Mouse (Mus musculus) embryo, embryonic 10 days (tissue): ENCODE measurements around the gene Shank3.

ENCODE experiments used
- DNase-seq: peaks from one replicate; pipeline ENCODE4 v3.0.0-alpha.2; 2015; ENCODE audit warnings: low spot score

Shank3 gene

DNA sequence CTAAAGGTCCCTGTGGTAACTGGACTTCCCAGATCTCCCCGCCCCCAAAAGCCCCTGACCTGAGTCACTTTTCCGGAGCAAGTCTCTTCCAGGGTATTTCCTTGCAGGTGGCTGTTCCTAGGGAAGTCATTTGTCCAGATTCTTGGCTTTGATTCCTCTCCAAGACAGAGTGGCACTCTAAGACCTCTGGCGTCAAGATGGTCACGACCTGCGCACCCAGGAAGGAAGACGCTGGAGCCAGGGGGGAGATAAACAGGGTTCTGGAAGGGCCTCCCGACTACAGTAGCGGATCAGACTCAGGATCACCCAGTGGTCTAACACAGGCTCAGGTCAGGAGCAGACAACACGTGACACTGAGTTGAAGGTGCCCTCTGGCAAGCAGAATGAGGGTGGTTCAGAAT is 22.3 kb upstream of the Shank3 start, which contains the start of gene Arsa:
Gene Arsa, minus strand, starts transcription at position 335 of the 401 bp plus-strand sequence.
- DNase-seq, result no peak

GRCm38 (mm10) chr15:89477806-89478205 is 21.6 kb upstream of the Shank3 start:
- no peak for DNase-seq

- no peak for DNase-seq
Observed at GRCm38 (mm10) chr15:89478622-89479021, 20.8 kb upstream of the Shank3 start.

- no peak for DNase-seq
Observed at GRCm38 (mm10) chr15:89480584-89480983, 18.8 kb upstream of the Shank3 start.

DNA sequence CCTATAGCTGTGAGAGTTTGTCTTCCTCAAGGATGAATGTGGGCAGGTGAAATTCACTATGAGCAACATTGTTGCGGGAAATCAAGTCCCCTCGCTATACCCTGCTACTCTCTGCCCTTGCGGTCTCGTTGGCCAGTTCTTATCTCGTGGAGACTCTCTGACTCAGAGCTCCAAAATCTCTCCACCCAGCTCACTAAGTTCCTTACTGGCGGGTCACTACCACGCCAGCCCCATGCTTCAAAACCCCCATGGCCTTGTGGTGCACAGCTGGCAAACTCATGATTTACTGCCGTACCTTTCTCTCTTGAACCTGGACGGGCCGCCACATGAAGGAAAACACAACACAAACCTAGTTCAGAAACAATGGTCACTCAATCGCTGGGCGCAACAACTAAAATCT is 11.2 kb upstream of the Shank3 start:
- DNase-seq, result no peak

DNA sequence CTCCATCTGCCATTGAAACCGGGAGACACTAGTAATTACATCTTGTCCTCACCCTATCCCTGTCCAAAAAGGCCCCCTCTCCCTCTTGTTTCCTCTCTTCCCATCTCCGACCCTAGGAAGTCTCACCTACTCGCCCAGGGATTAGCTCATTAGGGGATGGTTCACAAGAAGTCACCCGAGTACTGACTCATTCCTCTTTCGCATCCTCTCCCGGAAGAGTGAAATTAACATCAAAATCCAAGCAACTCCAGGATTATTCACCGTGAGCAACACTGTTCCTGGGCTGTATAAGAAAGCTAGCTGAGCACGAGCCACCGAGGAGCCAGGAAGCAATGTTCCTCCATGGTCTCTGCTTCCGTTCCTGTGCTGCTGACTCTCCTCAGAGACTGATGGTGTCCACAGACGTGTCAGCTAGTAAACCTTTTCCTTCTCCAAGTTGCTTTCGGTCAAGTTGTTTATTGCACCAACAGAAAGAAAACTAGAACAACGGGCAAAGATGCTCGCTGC is 10.8 kb upstream of the Shank3 start:
- no peak for DNase-seq

- DNase-seq, result no peak
Observed at GRCm38 (mm10) chr15:89494970-89495369, 4.5 kb upstream of the Shank3 start.

DNA sequence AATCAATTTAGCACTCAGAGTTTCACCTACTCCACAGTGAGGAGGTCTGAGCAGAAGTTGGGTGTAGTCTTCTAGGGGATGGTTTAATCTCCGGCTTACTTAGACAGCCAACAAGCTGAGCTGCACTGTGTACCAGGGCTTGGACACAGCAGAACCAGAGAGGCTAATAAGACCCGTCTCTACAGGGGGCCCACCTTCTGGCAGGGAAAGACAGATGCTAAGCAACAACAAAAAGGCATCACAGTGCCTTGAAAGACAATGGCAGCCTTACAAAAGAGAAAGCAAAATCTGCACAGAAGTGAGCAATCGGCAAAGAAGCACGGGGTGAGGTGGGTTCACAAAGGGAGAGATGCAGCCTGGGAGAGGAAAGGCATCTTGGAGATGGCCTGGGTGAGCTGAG is 3.3 kb upstream of the Shank3 start:
- DNase-seq, result no peak

DNA sequence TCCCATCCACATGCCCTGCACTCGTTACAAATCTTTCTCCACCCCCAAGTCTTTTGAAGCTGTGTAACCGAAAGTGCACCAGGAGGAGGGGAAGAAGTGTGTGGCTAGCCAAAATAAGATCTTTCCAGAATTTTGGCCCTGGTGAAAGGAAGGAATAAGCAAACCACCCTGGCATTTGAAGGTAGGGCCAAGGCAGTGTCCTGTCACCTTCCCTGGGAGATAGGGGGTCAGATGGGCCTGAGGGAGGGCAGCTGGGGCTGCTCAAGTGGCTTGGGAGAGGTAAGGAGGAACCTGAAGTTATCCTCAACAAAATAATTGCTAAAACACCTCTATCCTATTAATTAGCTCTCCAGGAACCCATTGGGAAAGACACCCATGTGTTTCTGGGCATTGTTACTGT is 2.6 kb upstream of the Shank3 start:
- no peak for DNase-seq

DNA sequence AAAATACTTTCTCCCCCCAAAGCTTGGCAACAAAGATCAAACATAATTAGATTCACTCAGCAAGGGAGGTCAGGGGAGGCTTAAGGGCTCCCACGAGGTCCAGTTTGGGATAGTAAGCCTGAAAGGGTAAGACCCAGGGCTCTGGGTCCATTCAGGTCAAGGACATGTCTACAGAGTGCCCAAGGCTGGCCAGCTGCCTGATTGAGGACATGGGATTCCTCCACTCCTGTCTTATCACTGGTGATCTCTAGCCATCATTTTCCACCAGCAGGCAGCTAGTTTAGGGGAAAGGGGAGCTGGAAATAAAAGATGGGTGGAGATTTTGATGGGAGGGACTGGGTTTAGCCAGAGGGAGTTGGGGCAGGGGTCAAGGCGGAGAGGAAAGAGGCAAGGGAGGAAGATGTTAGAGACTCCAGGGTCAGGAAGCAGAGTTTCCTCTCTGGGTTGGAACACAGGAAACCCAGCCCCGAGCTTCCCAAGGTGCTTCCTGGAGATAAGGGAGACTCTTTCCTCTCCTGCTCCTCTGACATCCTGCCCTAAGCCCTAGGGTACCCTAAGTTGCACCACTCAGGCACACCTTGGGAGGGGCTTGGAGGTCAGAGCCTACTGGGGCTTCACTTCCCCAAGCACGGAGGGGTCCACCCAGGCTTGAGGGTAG is 1.9 kb upstream of the Shank3 start:
- peak; percentile 31 for DNase-seq

DNA sequence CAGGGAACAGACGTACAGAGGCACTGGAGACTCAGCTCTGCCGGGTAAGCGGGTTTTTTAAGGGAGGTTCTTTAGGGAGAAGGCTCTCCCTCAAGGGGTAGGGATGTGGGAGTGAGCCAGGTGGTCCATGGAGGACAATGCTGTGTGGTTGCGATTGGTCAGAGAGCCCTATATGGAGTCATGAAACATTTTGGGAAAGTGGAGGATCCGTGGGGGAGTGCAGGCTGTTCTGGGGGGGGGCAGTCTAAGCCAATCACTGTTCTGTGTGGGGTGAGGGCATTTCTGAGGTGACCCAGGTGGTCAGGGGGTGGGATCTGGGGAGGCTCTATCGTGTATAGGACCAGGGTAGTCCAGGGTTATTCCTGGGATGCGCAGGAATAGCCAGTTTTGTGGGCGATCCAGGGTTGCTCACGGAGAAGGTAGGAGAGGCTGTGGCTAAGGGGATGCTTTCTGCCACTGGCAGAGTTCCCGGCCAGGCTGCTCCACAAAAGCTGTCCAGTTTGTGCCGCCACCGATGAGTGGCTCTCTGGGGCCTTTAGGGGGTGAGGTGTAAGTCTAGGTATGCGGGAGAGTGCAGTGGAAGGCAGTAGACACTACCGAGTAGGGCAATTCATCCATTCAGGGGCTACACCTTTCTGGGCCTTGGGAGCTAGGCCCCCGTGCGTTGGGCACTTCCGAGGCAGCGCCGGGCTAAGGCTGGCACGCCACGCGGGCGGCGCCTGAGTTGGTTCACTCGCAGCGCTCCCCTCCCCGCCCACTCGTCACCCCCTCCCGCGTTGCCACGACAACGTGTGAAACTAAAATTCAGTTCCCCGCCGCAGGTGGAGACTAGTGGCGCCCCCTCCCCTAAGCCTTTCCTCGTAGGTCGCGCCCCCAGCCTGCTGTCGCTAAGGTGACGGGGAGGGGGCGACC is 1.1 kb upstream of the Shank3 start:
- peak; percentile 45 for DNase-seq

GRCm38 (mm10) chr15:89499784-89500220 is 379 bp downstream of the Shank3 start:
- peak; percentile 60 for DNase-seq

DNA sequence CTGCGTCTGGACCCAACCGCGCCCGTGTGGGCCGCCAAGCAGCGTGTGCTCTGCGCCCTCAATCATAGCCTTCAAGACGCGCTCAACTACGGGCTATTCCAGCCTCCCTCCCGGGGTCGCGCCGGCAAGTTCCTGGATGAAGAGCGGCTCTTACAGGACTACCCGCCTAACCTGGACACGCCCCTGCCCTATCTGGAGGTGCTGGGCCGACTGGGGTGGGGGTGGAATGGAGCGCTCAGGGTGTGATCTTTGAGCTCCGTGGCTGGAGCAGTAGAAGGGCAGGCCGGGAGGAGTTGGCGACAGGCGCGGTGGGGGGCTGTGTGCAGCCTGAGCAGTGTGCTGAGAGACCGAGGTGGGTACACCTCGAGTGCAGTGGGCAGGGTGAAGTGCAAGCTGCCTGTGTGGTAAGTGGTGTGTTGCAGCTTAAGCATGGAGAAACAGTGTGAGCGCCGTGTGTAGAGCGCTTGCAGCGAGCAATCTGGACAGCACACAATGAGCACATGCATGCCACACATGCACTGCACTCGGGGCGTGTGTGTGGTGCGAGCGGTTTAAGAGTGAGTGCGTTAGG is 883 bp downstream of the Shank3 start:
- peak; percentile 58 for DNase-seq

- DNase-seq, result no peak
Observed at GRCm38 (mm10) chr15:89501321-89501720, 1.9 kb downstream of the Shank3 start.

DNA sequence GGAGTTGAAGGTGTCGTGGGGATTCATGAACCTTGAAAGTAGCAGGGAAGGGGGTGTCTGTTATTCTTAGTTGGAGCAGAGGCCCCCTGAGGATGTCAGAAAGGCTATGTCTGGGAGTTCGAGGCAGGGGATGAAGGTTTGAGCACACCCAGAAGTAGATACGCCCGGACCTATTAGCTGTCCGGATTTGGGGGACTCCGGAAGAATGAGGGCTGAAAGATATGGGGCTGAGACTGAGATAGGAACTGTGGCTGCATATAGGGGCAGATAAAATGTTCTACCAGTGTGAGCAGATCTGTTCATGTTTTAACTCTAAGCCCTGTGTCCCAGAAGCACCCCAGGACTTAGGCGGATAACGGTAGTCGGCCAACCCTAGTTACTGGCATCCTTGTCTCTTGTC is 5.4 kb downstream of the Shank3 start:
- DNase-seq, result no peak

- no peak for DNase-seq
Observed at GRCm38 (mm10) chr15:89507751-89508150, 8.3 kb downstream of the Shank3 start.

- DNase-seq, result no peak
Observed at GRCm38 (mm10) chr15:89512679-89513078, 13.3 kb downstream of the Shank3 start.

GRCm38 (mm10) chr15:89521951-89522350 is 22.5 kb downstream of the Shank3 start:
- DNase-seq, result no peak

DNA sequence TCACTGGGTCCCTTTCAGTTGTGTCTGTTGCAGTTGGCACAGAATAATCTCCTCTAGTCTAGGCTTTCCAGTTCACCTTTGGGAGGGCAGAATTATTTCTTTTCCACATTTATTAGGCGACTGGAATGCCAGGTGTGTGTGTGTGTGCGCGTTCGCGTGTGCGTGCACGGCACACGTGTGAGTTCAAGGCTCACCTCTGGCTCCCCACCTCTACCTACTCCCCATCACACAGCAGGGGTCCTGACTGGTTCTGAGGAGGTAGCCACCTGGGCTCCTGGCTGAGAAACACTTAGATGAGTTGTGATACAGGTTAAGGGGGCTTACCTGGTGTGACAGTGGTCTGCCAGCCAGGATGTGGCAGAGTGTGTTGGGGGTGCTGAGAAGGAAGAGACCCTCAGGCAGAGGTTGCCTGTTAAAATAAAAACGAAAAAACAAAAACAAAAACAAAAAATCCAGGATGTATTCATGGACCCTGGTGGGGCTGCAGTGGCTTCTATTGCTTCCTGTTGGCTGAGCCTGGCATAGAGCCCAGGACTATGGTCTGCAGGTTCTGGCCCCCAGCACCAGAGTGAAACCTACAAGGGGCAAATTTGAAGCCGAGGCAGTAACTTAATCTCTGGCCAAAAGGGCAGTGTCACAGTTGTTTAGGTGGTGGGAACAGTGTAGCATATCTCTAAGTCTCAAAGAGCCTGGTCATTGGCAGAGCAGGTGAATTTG is 23.3 kb downstream of the Shank3 start:
- DNase-seq, result no peak

- DNase-seq, result peak; percentile 35
Observed at GRCm38 (mm10) chr15:89523283-89523832, 23.9 kb downstream of the Shank3 start.

DNA sequence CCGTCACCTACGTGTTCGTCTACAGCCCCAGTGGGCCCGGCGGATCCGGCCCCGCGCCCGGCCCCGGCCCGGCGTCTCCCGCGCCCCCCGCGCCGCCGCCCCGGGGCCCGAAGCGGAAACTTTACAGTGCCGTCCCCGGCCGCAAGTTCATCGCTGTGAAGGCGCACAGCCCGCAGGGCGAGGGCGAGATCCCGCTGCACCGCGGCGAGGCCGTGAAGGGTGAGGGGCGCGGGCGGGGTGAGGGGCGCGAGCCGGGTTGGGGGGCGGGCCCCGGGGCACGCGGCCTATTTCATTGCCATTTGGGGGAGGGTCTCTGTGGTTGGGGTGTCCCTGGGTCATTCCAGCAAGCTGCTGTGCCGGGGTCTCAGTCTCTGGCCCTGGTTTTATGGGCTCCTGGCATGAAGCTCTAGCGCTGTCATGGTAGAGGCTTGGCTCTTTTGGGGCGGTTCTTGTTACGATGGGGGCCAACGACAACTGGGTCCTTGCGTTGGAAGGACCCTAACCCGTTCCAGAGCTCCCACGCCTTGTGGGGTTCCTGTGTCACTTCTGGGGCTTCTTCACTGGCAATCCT is 24.7 kb downstream of the Shank3 start:
- no peak for DNase-seq
